Mouse (Mus musculus): ENCODE measurements around the gene Kcnq4. TPM values are rescaled to one million over a fixed set of nuclear protein-coding genes. Genes with fewer than 3 reads are reported as not detected.

Gene Kcnq4
- total and polyA plus RNA-seq, 3 experiments = 0.05 TPM; not detected in 2

DNA sequence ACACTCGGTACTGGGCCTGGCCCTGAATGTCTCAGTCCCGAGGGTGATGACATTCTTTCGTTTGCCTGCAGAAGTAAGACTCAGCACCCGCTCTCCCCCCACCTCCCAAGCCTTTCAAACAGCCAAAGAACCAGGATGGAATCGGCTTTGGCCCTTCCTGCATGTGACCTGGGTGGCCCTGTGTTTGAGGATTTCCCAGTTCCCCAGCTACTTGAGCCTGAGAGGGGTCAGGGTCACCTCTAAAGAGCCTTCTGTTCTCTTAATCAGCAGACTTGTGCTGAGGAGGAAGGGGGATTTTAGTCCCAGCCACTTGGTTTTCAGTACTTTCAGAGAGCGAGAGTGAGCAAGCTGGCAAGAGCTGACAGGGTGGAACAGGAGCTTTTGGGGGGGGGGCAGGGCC lies 19.0 kb downstream of the Kcnq4 start:
- Histone ChIP-seq H3K36me3 (replicated peaks) (no peaks in the 10 kb centered on the region), H3K4me1 (ENCODE audit: insufficient read depth, low read depth, low read length) (peaks cover 22% of the 10 kb centered on the region), H3K9me3 (replicated peaks) (no peaks in the 10 kb centered on the region), H3K27me3 (ENCODE audit: insufficient read depth, low read length) (peaks cover 92% of the 10 kb centered on the region), H3K4me3 (ENCODE audit: low read depth, low read length) (no peak overlapping the region)
- DNase-seq (ENCODE audit: low spot score) (no peak), ATAC-seq (ENCODE audit: extremely low read depth, insufficient number of reproducible peaks, low FRiP score, poor library complexity, severe bottlenecking) (no peak)
- TF ChIP-seq GATA2 (IDR thresholded peaks at IDR 0.05; ENCODE audit: borderline replicate concordance, low read depth, low read length) (no peak), GATA1 (IDR thresholded peaks at IDR 0.05; ENCODE audit: borderline replicate concordance, low read length) (no peak), TAL1 (conservative IDR thresholded peaks at IDR 0.05; ENCODE audit: low read depth, low read length) (no peak), CTCF (IDR thresholded peaks at IDR 0.05; ENCODE audit: low read depth, low read length) (no peak), POLR2AphosphoS5 (IDR thresholded peaks at IDR 0.05; ENCODE audit: insufficient replicate concordance, low read depth, low read length) (no peak)

DNA sequence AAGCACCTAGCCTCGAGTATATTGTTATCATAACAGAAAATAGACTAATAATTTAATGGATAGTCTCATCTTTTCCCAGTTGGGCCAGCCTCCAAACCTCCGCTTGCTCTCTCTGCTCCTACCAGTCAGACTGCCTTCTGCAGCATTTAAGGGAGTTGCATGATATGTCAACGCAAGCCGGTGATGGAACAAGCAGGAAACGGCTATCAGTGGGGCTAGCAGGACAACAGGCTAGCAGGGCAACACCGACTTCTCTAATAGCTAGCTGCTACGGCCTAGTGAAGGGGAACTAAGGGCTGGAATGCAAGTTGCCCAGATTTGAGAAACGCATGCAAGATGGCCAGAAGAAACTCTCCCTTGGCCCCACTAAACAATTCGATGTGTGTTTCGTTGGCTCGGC lies 20.6 kb downstream of the Kcnq4 start:
- ATAC-seq (ENCODE audit: extremely low read depth, insufficient number of reproducible peaks, low FRiP score, poor library complexity, severe bottlenecking) (no peak), DNase-seq (ENCODE audit: low spot score) (no peak)
- H3K4me3 ChIP-seq (ENCODE audit: low read depth, low read length) = no peak overlapping the region
- no peaks in the 10 kb centered on the region for H3K36me3 ChIP-seq (replicated peaks)
- no peaks in the 10 kb centered on the region for H3K9me3 ChIP-seq (replicated peaks)
- TF ChIP-seq GATA1 (IDR thresholded peaks at IDR 0.05; ENCODE audit: borderline replicate concordance, low read length) (no peak), GATA2 (IDR thresholded peaks at IDR 0.05; ENCODE audit: borderline replicate concordance, low read depth, low read length) (no peak), CTCF (IDR thresholded peaks at IDR 0.05; ENCODE audit: low read depth, low read length) (no peak), POLR2AphosphoS5 (IDR thresholded peaks at IDR 0.05; ENCODE audit: insufficient replicate concordance, low read depth, low read length) (no peak), TAL1 (conservative IDR thresholded peaks at IDR 0.05; ENCODE audit: low read depth, low read length) (no peak)
- H3K4me1 ChIP-seq (ENCODE audit: insufficient read depth, low read depth, low read length) = peaks cover 22% of the 10 kb centered on the region
- peaks cover 90% of the 10 kb centered on the region for H3K27me3 ChIP-seq (ENCODE audit: insufficient read depth, low read length)

DNA sequence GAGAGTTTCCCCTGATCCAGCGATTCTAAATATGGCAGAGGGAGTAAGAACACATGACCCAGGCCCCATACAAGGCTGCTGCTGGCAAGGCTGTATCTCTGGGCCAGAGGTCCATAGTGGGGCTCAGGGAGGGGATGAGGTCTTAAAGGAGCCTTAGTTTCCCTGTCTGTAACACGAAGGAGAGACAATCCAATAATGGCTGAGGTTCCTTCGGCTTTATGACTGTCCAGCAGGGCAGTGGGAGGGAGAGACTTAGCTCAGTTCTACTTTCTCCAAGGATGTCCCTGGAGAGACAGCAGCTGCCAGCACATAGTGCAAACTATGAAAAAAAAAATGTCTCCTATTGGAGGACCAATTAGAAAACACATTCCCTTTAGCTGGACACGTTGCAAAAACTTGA lies 22.2 kb downstream of the Kcnq4 start:
- H3K27me3 ChIP-seq (ENCODE audit: insufficient read depth, low read length) = peaks cover 80% of the 10 kb centered on the region
- TF ChIP-seq CTCF (IDR thresholded peaks at IDR 0.05; ENCODE audit: low read depth, low read length) (no peak), TAL1 (conservative IDR thresholded peaks at IDR 0.05; ENCODE audit: low read depth, low read length) (no peak), GATA2 (IDR thresholded peaks at IDR 0.05; ENCODE audit: borderline replicate concordance, low read depth, low read length) (no peak)

DNA sequence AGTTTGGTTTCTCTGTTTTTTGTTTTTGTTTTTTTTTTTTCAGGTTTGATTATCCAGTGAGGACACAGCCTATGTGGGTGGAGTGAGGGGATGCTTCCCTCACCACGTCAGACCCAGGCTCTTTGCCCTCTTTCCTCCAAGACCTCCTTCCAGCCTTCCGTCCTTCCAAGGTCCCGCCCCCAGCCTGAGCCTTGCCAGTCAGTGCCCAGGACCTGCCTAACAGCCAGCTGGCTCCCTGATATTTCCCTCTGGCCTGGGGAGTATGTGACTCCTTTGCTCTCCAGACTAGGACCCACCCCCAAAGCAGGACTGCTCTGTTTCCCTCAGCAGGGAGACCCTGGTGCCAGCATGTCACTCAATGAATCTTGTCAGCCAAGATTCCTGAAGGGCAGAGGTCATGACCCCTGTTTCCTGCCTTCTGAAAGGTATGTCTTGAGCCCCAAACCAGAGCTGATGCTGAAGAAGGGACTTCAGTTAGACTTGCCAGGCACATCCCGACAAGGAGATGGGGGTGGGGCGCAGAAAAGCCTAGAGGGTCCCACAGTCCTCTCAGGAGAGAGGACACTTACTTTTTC lies 22.8 kb downstream of the Kcnq4 start:
- Histone ChIP-seq H3K36me3 (replicated peaks) (no peaks in the 10 kb centered on the region), H3K27me3 (ENCODE audit: insufficient read depth, low read length) (peaks cover 78% of the 10 kb centered on the region)
- ATAC-seq (ENCODE audit: extremely low read depth, insufficient number of reproducible peaks, low FRiP score, poor library complexity, severe bottlenecking) = no peak

More for the DNA sequence above, 22.2 kb downstream of the Kcnq4 start:
- H3K9me3 ChIP-seq (replicated peaks) = no peaks in the 10 kb centered on the region
- DNase-seq (ENCODE audit: low spot score) (no peak), ATAC-seq (ENCODE audit: extremely low read depth, insufficient number of reproducible peaks, low FRiP score, poor library complexity, severe bottlenecking) (no peak)
- H3K4me1 ChIP-seq (ENCODE audit: insufficient read depth, low read depth, low read length) = peaks cover 15% of the 10 kb centered on the region
- no peaks in the 10 kb centered on the region for H3K36me3 ChIP-seq (replicated peaks)
- no peak overlapping the region for H3K4me3 ChIP-seq (ENCODE audit: low read depth, low read length)

DNA sequence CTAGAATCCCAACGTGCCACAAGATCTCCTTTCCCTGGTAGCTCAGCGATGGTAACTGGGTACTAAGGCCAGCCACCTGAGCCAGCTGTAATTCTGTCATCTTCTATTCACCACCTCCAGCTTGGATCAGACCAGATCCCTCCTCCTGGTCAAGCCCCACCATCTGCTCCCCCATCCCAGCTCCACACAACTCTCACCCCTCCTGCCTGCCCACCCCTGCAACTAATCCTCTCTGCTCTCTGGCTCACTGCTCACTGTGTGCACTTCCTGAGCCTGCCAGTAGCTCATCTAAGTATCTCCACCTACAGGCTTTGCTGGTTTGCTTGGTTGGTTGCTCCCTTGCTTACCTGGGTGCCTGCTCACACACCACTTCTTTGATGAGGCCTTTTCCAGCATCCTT lies 26.8 kb downstream of the Kcnq4 start:
- H3K4me3 ChIP-seq (ENCODE audit: low read depth, low read length) = no peak overlapping the region
- ATAC-seq (ENCODE audit: extremely low read depth, insufficient number of reproducible peaks, low FRiP score, poor library complexity, severe bottlenecking) (no peak), DNase-seq (ENCODE audit: low spot score) (no peak)
- H3K36me3 ChIP-seq (replicated peaks) = no peaks in the 10 kb centered on the region
- no peaks in the 10 kb centered on the region for H3K9me3 ChIP-seq (replicated peaks)
- peaks cover 7% of the 10 kb centered on the region; the same call in 1 of the 2 replicates for H3K4me1 ChIP-seq (ENCODE audit: insufficient read depth, low read depth, low read length)
- TF ChIP-seq GATA2 (IDR thresholded peaks at IDR 0.05; ENCODE audit: borderline replicate concordance, low read depth, low read length) (no peak), POLR2AphosphoS5 (IDR thresholded peaks at IDR 0.05; ENCODE audit: insufficient replicate concordance, low read depth, low read length) (no peak), GATA1 (IDR thresholded peaks at IDR 0.05; ENCODE audit: borderline replicate concordance, low read length) (no peak), CTCF (IDR thresholded peaks at IDR 0.05; ENCODE audit: low read depth, low read length) (no peak), TAL1 (conservative IDR thresholded peaks at IDR 0.05; ENCODE audit: low read depth, low read length) (no peak)
- H3K27me3 ChIP-seq (ENCODE audit: insufficient read depth, low read length) = peaks cover 70% of the 10 kb centered on the region

More for the DNA sequence above, 22.8 kb downstream of the Kcnq4 start:
- no peak for DNase-seq (ENCODE audit: low spot score)
- peaks cover 9% of the 10 kb centered on the region for H3K4me1 ChIP-seq (ENCODE audit: insufficient read depth, low read depth, low read length)
- no peak overlapping the region for H3K4me3 ChIP-seq (ENCODE audit: low read depth, low read length)
- TF ChIP-seq GATA1 (IDR thresholded peaks at IDR 0.05; ENCODE audit: borderline replicate concordance, low read length) (no peak), TAL1 (conservative IDR thresholded peaks at IDR 0.05; ENCODE audit: low read depth, low read length) (no peak), POLR2AphosphoS5 (IDR thresholded peaks at IDR 0.05; ENCODE audit: insufficient replicate concordance, low read depth, low read length) (no peak), CTCF (IDR thresholded peaks at IDR 0.05; ENCODE audit: low read depth, low read length) (no peak), GATA2 (IDR thresholded peaks at IDR 0.05; ENCODE audit: borderline replicate concordance, low read depth, low read length) (no peak)
- H3K9me3 ChIP-seq (replicated peaks) = no peaks in the 10 kb centered on the region

DNA sequence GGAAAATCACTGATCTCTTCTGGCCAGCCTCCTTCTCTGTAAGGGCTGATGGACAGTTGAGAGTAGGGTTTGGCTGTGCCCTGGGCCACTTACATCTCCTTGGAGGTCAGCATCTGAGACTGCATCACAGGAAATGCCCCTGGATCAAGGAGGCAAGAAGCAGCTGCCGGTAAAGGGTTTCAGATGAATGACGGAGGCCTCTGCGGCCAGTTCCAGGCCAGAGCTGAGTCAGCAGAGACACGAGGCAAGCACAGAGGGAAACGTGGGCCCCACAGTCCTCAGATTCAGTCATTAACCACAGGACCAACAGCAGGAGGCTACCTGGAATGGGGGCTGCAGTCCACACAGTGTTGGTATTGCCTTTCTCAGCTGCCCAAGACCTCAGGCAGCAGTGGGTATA lies 29.3 kb downstream of the Kcnq4 start:
- peaks cover 66% of the 10 kb centered on the region for H3K27me3 ChIP-seq (ENCODE audit: insufficient read depth, low read length)
- H3K4me1 ChIP-seq (ENCODE audit: insufficient read depth, low read depth, low read length) = peaks cover 29% of the 10 kb centered on the region
- DNase-seq (ENCODE audit: low spot score) (no peak), ATAC-seq (ENCODE audit: extremely low read depth, insufficient number of reproducible peaks, low FRiP score, poor library complexity, severe bottlenecking) (no peak)
- no peak overlapping the region for H3K4me3 ChIP-seq (ENCODE audit: low read depth, low read length)
- H3K9me3 ChIP-seq (replicated peaks) = no peaks in the 10 kb centered on the region
- TF ChIP-seq TAL1 (conservative IDR thresholded peaks at IDR 0.05; ENCODE audit: low read depth, low read length) (no peak), CTCF (IDR thresholded peaks at IDR 0.05; ENCODE audit: low read depth, low read length) (no peak), GATA2 (IDR thresholded peaks at IDR 0.05; ENCODE audit: borderline replicate concordance, low read depth, low read length) (no peak), POLR2AphosphoS5 (IDR thresholded peaks at IDR 0.05; ENCODE audit: insufficient replicate concordance, low read depth, low read length) (no peak), GATA1 (IDR thresholded peaks at IDR 0.05; ENCODE audit: borderline replicate concordance, low read length) (no peak)
- H3K36me3 ChIP-seq (replicated peaks) = no peaks in the 10 kb centered on the region
